Mouse (Mus musculus): ENCODE measurements around the gene Mmgt2. TPM values are rescaled to one million over a fixed set of nuclear protein-coding genes. Genes with fewer than 3 reads are reported as not detected.

Gene Mmgt2
- total RNA-seq (2021) = 10 to 100 TPM; 23.2 to 28.2 TPM
- long read RNA-seq, experiment 1, transcript Mmgt2-207 (2 exons, 589 nt) = major isoform, 8 of 13 reads
- long read RNA-seq, experiment 1, partial matches to known transcripts = 1 of 13 reads
- long read RNA-seq, experiment 1, other reads (novel, unspliced or antisense) = 4 of 13 reads
- long read RNA-seq, experiment 2, partial matches to known transcripts = 0 of 6 reads
- long read RNA-seq, experiment 2, other reads (novel, unspliced or antisense) = 1 of 6 reads

GRCm38 (mm10) chr11:62648591-62649391 lies at the start of gene Mmgt2:
TSS of gene Mmgt2 (plus strand) at chr11:62648664.
- DNase-seq = peak; percentile 98

- DNase-seq = no peak
Measured at GRCm38 (mm10) chr11:62601732-62602618, 46.5 kb upstream of the Mmgt2 start.

DNA sequence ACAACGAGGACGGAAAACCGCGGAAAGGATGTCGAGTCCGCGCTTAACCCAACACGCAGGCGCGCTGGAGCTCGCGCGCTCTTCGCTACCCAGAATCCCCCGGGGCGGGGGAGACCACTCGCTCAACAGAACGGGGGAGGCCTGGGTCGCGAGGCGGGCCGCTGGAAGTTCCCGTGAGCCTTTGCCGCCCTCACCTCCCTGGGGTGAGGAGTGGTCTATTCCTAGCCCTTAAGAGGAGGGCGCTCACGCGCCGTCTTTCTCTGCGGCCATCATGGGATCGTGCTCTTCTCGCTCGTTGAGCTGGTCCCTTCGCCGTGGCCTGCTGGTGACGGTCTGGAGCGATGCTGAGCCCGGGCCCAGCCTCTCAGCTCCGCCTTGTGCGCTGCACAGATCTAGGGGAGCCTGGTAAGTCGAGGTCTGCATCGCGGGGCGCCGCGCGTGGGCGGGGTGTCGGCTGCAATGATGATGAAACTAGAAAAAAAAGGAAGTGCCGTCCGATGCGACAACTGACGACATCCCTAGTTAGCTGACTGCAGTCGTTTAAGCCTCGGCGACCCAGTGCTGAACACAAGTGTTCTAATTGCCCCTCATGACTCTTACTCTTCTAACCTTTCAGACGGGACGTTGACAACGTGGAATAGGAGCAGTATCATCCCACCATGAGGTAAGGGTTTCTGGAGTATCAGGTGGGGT lies 45.7 kb upstream of the Mmgt2 start:
- peak; percentile 97 for DNase-seq

DNA sequence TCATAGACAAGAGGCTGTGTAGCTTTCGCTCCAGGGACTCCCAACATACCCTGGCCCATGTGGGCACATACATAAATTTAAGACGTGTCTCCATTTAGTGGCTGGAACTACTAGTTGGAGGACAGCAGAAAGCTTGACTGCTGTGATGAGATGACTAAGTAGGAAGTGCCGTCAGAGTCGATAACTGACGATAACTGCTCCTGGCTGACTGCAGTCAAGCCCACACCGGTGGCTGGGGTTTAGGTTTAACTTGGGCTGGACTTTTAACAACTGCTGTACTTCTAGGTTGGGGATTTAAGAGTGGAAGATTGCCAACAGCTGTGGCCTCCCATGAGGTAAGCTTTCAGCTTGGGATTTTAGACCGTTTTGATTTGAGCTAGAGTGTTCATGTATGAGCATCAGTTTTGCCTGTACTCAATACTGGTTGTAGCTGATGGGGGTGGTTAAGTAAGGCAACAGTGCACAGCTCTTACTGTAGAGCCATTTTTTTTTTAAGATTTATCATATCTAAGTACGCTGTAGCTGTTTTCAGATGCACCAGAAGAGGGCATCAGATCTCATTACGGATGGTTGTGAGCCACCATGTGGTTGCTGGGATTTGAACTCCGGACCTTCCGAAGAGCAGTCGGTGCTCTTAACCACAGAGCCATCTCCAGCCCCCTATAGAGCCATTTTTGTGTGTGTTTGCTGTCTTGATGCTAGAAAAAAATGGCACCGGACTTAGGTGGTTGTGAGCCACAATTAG lies 45.0 kb upstream of the Mmgt2 start:
- DNase-seq = peak; percentile 45

DNA sequence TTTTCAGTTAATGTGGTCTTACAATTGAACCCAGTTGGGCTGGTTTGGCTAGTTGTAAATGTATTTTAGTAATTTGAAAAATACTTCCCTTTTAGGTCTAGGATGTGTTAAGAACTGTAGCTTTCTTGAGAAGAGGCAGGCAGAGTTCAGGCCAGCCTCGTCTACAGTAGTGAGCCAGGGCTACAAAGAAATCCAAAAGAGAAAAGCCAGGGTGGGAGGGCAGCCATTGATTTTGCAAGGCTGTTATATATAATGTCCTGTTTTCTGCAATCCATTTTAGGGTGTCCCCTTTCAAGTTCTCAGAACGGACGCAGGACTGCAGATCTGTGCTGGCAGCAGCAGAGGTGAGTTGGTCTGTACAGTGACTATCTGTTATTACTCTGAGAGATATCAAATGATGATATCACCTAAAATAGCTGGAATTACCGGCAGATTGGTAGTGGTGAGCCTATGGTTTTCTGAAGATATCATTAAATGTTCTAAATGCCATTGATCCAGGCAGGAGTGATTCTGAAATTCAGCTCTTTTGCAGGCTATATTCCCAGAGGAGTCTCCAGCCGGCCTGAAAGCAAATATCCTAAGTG lies 44.2 kb upstream of the Mmgt2 start:
- no peak for DNase-seq

- DNase-seq = no peak
Measured at GRCm38 (mm10) chr11:62604886-62605618, 43.4 kb upstream of the Mmgt2 start.

- no peak for DNase-seq
Measured at GRCm38 (mm10) chr11:62605619-62606298, 42.7 kb upstream of the Mmgt2 start.

- DNase-seq = no peak
Measured at GRCm38 (mm10) chr11:62606299-62607169, 41.9 kb upstream of the Mmgt2 start.

GRCm38 (mm10) chr11:62607170-62607951 lies 41.1 kb upstream of the Mmgt2 start:
- no peak for DNase-seq

DNA sequence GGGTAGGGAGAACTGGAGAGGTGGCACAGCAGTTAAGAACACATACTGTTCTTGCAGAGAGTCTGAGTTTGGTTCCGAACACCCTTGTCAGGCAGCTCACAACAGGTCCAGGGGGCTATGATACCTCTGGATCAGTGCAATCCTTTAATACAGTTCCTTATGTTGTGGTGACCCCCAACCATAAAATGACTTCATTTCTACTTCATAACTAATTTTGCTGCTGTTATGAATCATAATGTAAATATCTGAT lies 40.6 kb upstream of the Mmgt2 start:
- DNase-seq = no peak

GRCm38 (mm10) chr11:62608826-62609675 lies 39.4 kb upstream of the Mmgt2 start:
- no peak for DNase-seq

DNA sequence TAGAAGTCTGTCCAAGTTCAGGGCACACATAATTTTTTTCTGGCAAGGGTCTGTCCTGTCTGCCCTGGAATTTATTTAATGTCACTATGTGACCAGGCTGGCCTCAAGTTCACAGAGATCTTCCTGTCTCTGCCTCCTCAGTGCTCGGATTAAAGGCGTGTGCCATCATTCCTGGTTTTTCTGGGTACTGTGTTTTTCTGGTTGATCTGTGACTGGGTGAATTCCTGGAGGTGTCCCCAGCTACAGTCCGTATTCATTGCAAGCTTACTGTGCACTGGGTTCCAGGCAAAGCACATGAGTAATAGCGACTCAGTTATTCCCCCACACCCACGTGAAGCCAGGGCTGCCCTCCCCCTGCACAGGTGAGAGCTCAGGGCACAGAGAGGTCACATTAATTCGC lies 38.2 kb upstream of the Mmgt2 start:
- DNase-seq = no peak

DNA sequence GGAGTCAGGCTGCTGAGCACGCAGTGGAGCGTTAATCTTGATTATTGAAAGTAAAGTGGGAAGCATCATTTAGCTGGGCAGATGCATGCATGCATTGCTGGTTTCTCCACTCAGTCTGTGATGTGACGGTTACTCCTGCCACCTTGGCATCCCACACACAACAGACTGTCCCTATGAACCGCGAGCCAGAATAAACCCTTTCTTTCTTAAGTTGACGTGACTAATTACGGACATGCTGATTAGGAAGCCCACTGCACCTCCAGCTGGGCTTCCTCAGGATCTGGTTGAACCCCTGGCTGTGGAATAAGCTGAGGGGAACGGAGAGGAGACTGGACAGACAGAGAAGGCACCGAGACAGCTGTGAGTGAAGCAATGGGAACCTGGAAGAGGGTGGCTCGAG lies 35.9 kb upstream of the Mmgt2 start:
- DNase-seq = no peak

DNA sequence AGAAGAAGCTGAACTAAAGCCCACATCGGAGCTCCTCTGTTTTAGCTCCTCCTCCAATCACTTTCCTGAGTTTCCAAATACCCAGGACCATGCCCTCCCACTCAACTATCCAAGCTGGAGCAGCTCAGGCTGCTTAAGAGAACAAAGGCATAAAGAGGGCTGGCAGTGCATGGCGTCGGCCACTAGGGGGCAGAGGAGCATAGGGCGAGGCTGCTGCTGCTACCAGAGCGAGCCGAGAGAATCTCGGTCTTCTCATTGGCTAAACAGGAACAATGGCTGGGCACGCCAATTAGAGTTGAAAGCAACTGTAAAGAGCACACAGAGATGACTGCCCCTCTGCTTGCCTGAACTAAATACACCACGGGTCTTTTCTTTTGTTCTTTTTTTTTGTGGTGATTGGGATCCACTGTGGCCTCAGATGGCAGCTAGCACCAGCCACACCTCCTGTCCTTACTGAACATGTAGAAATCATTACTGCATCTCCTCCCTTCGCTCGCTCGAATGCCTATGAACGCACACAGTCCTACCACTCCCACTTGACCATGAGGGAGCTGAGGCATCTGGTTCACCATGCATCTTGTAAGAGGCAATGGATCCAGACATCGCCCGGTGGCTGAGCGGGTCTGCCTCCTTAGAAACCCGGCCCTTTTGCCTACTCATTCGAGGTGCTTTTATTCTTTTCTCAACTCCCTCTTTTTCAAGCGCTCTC lies 34.7 kb upstream of the Mmgt2 start:
- peak; percentile 95 for DNase-seq

DNA sequence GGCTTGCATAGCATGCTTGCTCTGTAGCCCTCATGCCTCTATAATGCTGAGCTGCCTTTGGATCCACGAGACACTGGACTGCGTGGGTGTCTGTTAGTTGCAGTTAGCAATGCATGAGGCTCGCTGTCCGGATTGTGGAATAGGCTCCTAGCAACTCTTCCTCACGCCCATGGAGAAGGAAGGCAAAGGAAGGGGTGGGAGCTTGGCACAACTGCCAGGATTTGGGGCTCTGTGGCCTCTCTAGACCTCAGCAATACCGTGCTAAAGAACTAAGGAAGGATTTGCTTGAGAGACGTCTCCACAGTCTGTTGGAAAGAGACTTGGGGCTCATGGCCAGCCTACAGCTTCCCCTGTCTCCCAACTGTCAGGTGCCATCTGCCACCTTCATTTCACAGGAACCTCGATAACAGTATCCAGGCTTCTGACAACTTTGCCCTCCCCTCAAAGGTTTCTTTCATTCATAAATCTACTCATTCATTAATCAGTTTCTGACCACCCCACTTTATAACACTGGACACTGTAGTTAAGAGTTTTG lies 33.5 kb upstream of the Mmgt2 start:
- no peak for DNase-seq

GRCm38 (mm10) chr11:62615456-62615855 lies 33.0 kb upstream of the Mmgt2 start:
- DNase-seq = no peak

Data from adrenal gland, postnatal 10 days (tissue).